Mouse (Mus musculus) brain, embryonic 14.5 days (tissue): ENCODE data around the gene Cela1.

Experiments used
- CTCF ChIP-seq: fragments of 200-500 bp; IDR thresholded peaks from 2 replicates; pipeline ENCODE4 v1.5.1; 2012; ENCODE audit warnings: inconsistent platforms, mild to moderate bottlenecking, moderate library complexity, borderline replicate concordance; ENCODE audit not compliant: insufficient read depth, insufficient read length; ENCODE audit errors: extremely low read depth
- POLR2A ChIP-seq: fragments of 200-500 bp; IDR thresholded peaks from 2 replicates; pipeline ENCODE4 v1.6.1; 2012; ENCODE audit warnings: mild to moderate bottlenecking, inconsistent platforms, borderline replicate concordance; ENCODE audit not compliant: poor library complexity, insufficient read depth, insufficient read length, severe bottlenecking; ENCODE audit errors: extremely low read depth

GRCm38 (mm10) chr15:100722026-100722425 is 34.3 kb upstream of the Cela1 start:
- TF ChIP-seq CTCF (no peak), POLR2A (no peak)
